Mouse (Mus musculus) midbrain, embryonic 16.5 days (tissue): ENCODE data around the gene Klc2. TPM values are rescaled to one million over a fixed set of nuclear protein-coding genes. Genes with fewer than 3 reads are reported as not detected.
A peak's percentile ranks its signal among the peaks of the same experiment; 100 is the strongest.
"Not testable (repeated sequence)": the region's sequence is repeated elsewhere in the genome, so short reads cannot be mapped to it uniquely, and the experiment has no call there.

Source experiments
- ATAC-seq: fragments of 200-750 bp; cut with Nextera tagmentation; 2 replicates; pipeline ENCODE4 v1.8.0; 2017; ENCODE audit warnings: moderate TSS enrichment
- H3K27ac ChIP-seq: fragments of 300-500 bp; sonication (generic); 2 replicates; pipeline ENCODE4 v1.5.1; 2014; ENCODE audit warnings: mild to moderate bottlenecking, low read length, mixed read lengths
- H3K27me3 ChIP-seq: fragments of 300-500 bp; sonication (generic); 2 replicates; pipeline ENCODE4 v1.6.1; 2014; ENCODE audit warnings: low read depth, low read length, mixed read lengths; ENCODE audit not compliant: control insufficient read depth, insufficient read depth
- H3K36me3 ChIP-seq: fragments of 300-500 bp; sonication (generic); 2 replicates; pipeline ENCODE4 v1.6.1; 2014; ENCODE audit warnings: mild to moderate bottlenecking, low read length, moderate library complexity, mixed read lengths; ENCODE audit not compliant: control insufficient read depth, insufficient read depth
- H3K4me1 ChIP-seq: fragments of 300-500 bp; sonication (generic); 2 replicates; pipeline ENCODE4 v1.6.1; 2014; ENCODE audit warnings: mild to moderate bottlenecking, low read length, mixed read lengths; ENCODE audit not compliant: control insufficient read depth, insufficient read depth
- H3K4me2 ChIP-seq: fragments of 300-500 bp; sonication (generic); 2 replicates; pipeline ENCODE4 v1.6.1; 2014; ENCODE audit warnings: mild to moderate bottlenecking, low read length, mixed read lengths
- H3K4me3 ChIP-seq: fragments of 300-500 bp; sonication (generic); 2 replicates; pipeline ENCODE4 v1.5.1; 2014; ENCODE audit warnings: low read depth, mild to moderate bottlenecking, low read length, moderate library complexity, mixed read lengths
- H3K9ac ChIP-seq: fragments of 300-500 bp; sonication (generic); 2 replicates; pipeline ENCODE4 v1.6.1; 2014; ENCODE audit warnings: low read depth, low read length, mixed read lengths
- H3K9me3 ChIP-seq: fragments of 300-500 bp; sonication (generic); replicated peaks from 2 replicates; pipeline ENCODE4 v1.6.1; 2014; ENCODE audit warnings: mild to moderate bottlenecking, low read length, mixed read lengths; ENCODE audit not compliant: control insufficient read depth, poor library complexity, severe bottlenecking
- WGBS: fragments of 180-500 bp; shearing (Covaris S2); extraction: QIAGEN DNeasy Blood & Tissue Kit; methylation state at CpG from one replicate; pipeline ENCODE4 v1.1.7; 2014; 5-methylcytosine and 5-hydroxymethylcytosine counted together
- polyA plus RNA-seq: library from polyadenylated mRNA; unstranded; fragments of >200 nt; fragmentation: Nextera tagmentation; extraction: Ambion mirVana; gene quantifications from 2 replicates; pipeline ENCODE4 v1.2.1, GENCODE M21; 2015

Gene Klc2
- polyA plus RNA-seq, 1 experiment from 2014 or later, result 76.5 TPM

GRCm38 (mm10) chr19:5094746-5095417 is 23.5 kb downstream of the Klc2 start:
- Histone ChIP-seq H3K4me1 (peaks cover 54% of the 10 kb centered on the region), H3K9me3 (no peaks in the 10 kb centered on the region), H3K36me3 (peaks cover 22% of the 10 kb centered on the region), H3K4me3 (peak overlapping the region; percentile 89), H3K4me2 (peak overlapping the region; percentile 88), H3K27ac (peak overlapping the region; percentile 98), H3K27me3 (no peaks in the 10 kb centered on the region), H3K9ac (peak overlapping the region; percentile 100)
- ATAC-seq, result no peak; the same call in 1 of the 2 replicates
- 25% methylated on average over 11 of the region's 11 CpGs for WGBS

- no peaks in the 10 kb centered on the region for H3K27me3 ChIP-seq
- H3K4me2 ChIP-seq, result peak overlapping the region; percentile 88
- H3K9me3 ChIP-seq, result no peaks in the 10 kb centered on the region
- H3K4me1 ChIP-seq, result peaks cover 53% of the 10 kb centered on the region
- peak overlapping the region; percentile 89 for H3K4me3 ChIP-seq
- H3K9ac ChIP-seq, result peak overlapping the region; percentile 100
- peaks cover 19% of the 10 kb centered on the region for H3K36me3 ChIP-seq
- peak; percentile 61 for ATAC-seq
- under 1% methylated on average over 19 of the region's 21 CpGs for WGBS
- peak overlapping the region; percentile 98 for H3K27ac ChIP-seq
Observed at GRCm38 (mm10) chr19:5094243-5094632, 24.1 kb downstream of the Klc2 start.

GRCm38 (mm10) chr19:5093481-5094242 is 24.7 kb downstream of the Klc2 start:
- Histone ChIP-seq H3K36me3 (peaks cover 19% of the 10 kb centered on the region), H3K4me3 (peak overlapping the region; percentile 89), H3K9ac (peak overlapping the region; percentile 100), H3K9me3 (no peaks in the 10 kb centered on the region), H3K4me2 (peak overlapping the region; percentile 88), H3K27me3 (no peaks in the 10 kb centered on the region), H3K4me1 (peaks cover 52% of the 10 kb centered on the region), H3K27ac (peak overlapping the region; percentile 98)
- no peak; the same call in 1 of the 2 replicates for ATAC-seq
- WGBS, result 75% methylated on average over 12 of the region's 12 CpGs

- Histone ChIP-seq H3K27ac (no peak overlapping the region), H3K9me3 (no peaks in the 10 kb centered on the region), H3K27me3 (no peaks in the 10 kb centered on the region), H3K4me1 (peaks cover 53% of the 10 kb centered on the region), H3K9ac (no peak overlapping the region), H3K4me3 (no peak overlapping the region), H3K4me2 (no peak overlapping the region), H3K36me3 (peaks cover 19% of the 10 kb centered on the region)
- ATAC-seq, result no peak
- WGBS, result 92% methylated on average over 10 of the region's 10 CpGs
Observed at GRCm38 (mm10) chr19:5092083-5092482, 26.3 kb downstream of the Klc2 start.

DNA sequence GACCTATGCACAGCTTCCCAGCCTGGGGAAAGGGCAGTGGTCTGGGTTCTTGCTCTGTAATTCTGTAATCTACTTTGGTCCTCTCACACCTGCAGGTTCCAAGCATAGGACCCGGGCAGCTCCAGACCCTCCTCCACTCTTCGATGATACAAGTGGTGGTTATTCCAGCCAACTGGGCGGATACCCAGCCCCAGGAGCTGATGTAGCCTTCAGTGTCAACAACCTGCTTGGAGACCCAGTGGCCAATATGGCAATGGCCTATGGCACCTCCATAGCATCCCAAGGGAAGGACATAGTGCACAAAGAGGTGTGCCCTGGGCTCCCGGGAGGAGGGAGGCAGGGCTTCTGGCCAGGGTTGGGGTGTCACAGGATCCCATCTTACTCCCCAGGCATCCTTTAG is 29.0 kb downstream of the Klc2 start:
- H3K4me1 ChIP-seq, result peaks cover 28% of the 10 kb centered on the region
- H3K4me3 ChIP-seq, result peak overlapping the region; percentile 52
- H3K9ac ChIP-seq, result peak overlapping the region; percentile 68
- H3K27me3 ChIP-seq, result peaks cover 5% of the 10 kb centered on the region
- H3K27ac ChIP-seq, result no peak overlapping the region
- H3K9me3 ChIP-seq, result no peaks in the 10 kb centered on the region
- ATAC-seq, result no peak
- 87% methylated on average over 4 of the region's 4 CpGs for WGBS
- peak overlapping the region; percentile 69 for H3K4me2 ChIP-seq
- H3K36me3 ChIP-seq, result peaks cover 19% of the 10 kb centered on the region

- peak within 1 kb of the TSS; percentile 52 for H3K4me3 ChIP-seq
- H3K9ac ChIP-seq, result peak within 1 kb of the TSS; percentile 71
- peaks cover 19% of the 10 kb centered on the region for H3K4me1 ChIP-seq
- peak within 1 kb of the TSS; percentile 75 for H3K4me2 ChIP-seq
- peak; percentile 94 for ATAC-seq
- peak within 1 kb of the TSS; percentile 90 for H3K27ac ChIP-seq
- peaks cover 12% of the 10 kb centered on the region for H3K36me3 ChIP-seq
- H3K27me3 ChIP-seq, result peaks cover 13% of the 10 kb centered on the region
- under 1% methylated on average over 58 of the region's 58 CpGs for WGBS
- no peaks in the 10 kb centered on the region for H3K9me3 ChIP-seq
Observed at GRCm38 (mm10) chr19:5087884-5088728, 30.3 kb downstream of the Klc2 start, which contains the start of gene Yif1a. Gene Yif1a (plus strand): TSS chr19:5088538.

GRCm38 (mm10) chr19:5086533-5086932 is 31.8 kb downstream of the Klc2 start:
- 53% methylated on average over 4 of the region's 4 CpGs for WGBS
- peaks cover 29% of the 10 kb centered on the region for H3K27me3 ChIP-seq
- not testable (repeated sequence) for H3K36me3 ChIP-seq, ATAC-seq, H3K4me3 ChIP-seq, H3K9me3 ChIP-seq, H3K27ac ChIP-seq, H3K4me2 ChIP-seq, H3K9ac ChIP-seq
- peaks cover 19% of the 10 kb centered on the region for H3K4me1 ChIP-seq

- no peak for ATAC-seq
- peak within 1 kb of the TSS; percentile 32 for H3K27ac ChIP-seq
Observed at GRCm38 (mm10) chr19:5085145-5085863, 33.1 kb downstream of the Klc2 start, which contains the start of gene Tmem151a. Gene Tmem151a (minus strand): TSS chr19:5085531.

More at GRCm38 (mm10) chr19:5085145-5085863, 33.1 kb downstream of the Klc2 start, which contains the start of gene Tmem151a:
- Histone ChIP-seq H3K9me3 (no peaks in the 10 kb centered on the region), H3K4me2 (peak within 1 kb of the TSS; percentile 78), H3K4me1 (peaks cover 19% of the 10 kb centered on the region), H3K4me3 (peak within 1 kb of the TSS; percentile 70), H3K36me3 (peaks cover 5% of the 10 kb centered on the region; the same call in 1 of the 2 replicates), H3K27me3 (peaks cover 41% of the 10 kb centered on the region), H3K9ac (peak within 1 kb of the TSS; percentile 87)
- WGBS, result under 1% methylated on average over 67 of the region's 69 CpGs
